Mouse (Mus musculus) embryonic stem cell, embryonic (primary cell): Measurements from ENCODE around the gene Ube2n.

Experiments
- CTCF ChIA-PET, 4 experiments: fragments of 300-600 bp in 2 of 4; fragments of 350-600 bp in 2 of 4; sonication (Branson Sonifier 250); formaldehyde crosslinking; loops; one replicate each; lab custom pipeline; 2022; ENCODE audit warnings: inconsistent platforms in 2 of 4; lab: Charles Lee
- POLR2A ChIA-PET, 4 experiments: fragments of 300-600 bp in 2 of 4; fragments of 350-600 bp in 2 of 4; sonication (Branson Sonifier 250); formaldehyde crosslinking; loops; one replicate each; lab custom pipeline; 2022; ENCODE audit warnings: antibody characterized with exemption in 4 of 4, inconsistent platforms in 1 of 4; lab: Charles Lee

Ube2n gene

DNA sequence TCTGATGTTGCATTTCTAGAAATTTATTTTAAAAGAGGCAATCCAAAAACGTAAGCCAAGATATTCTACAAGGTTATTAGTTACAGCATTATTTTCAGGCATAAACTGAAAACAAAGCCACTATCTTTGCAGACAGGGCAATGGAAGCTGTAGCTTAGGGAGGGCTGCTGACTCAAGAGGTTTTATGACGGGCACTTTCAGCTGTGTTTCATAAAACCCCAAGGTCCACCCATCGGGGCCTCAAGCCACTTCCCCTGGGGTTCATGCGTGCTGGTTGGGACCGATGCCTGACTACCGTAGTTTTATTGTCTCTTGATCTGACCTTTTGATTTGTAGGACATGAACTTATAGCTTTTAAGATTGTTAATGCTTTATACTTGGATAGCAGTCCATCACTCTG, 75.3 kb downstream of the Ube2n start:
- ChIA-PET CTCF (no interaction called here), POLR2A (interaction anchor here in 3 of 4 experiments (0.6 to 1.1 kb wide), 5 partner anchors 15 to 175 kb away, joined by 3 to 5 read pairs (median 3); partner anchors contain the start of gene Nudt4 (in 1 of the 3))

GRCm38 (mm10) chr10:95591257-95591656, 76.3 kb downstream of the Ube2n start:
- ChIA-PET POLR2A (interaction anchor here in 2 of 4 experiments (0.6 to 1.1 kb wide), 3 partner anchors 27 to 376 kb away, joined by 3 to 4 read pairs (median 3); partner anchors contain the start of gene Nudt4 (in 1 of the 2)), CTCF (interaction anchor here in 1 of 4 experiments (0.7 kb wide), 1 partner anchor 15 kb away, joined by 7 read pairs; no protein-coding TSS in a partner anchor)

DNA sequence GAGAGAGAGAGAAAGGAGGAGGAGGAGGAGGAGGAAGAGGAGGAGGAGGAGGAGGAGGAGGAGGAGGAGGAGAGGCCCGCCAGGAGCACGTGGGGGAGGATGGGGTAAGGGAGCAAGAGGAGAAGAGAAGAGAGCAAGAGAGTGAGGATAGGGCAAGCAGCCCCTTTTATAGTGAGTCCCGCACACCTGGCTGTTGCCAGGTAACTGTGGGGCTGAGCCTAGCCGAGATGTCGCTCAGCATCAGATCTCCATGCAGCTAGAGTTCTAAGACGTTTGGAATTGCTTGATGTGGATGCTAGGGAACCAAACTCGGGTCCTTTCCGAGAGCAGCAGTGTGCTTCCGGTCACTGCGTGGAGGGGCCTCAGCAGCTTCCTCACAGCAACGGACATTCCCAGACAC, 79.5 kb downstream of the Ube2n start:
- ChIA-PET POLR2A (interaction anchor here in 2 of 4 experiments (1.1 to 1.2 kb wide), 2 partner anchors 47 to 62 kb away, joined by 3 to 4 read pairs; no protein-coding TSS in a partner anchor), CTCF (no interaction called here)
